Mouse (Mus musculus) cerebellum, adult 2 months (tissue): ENCODE measurements around the gene Cttnbp2nl.

Experiments
- CTCF ChIP-seq: fragments of 200-500 bp; IDR thresholded peaks from 2 replicates; pipeline ENCODE4 v1.5.1; 2011; ENCODE audit warnings: low read depth, mild to moderate bottlenecking, control low read depth, low read length, moderate library complexity, borderline replicate concordance; ENCODE audit not compliant: insufficient read depth
- POLR2A ChIP-seq: fragments of 200-500 bp; IDR thresholded peaks from 2 replicates; pipeline ENCODE4 v1.6.1; 2011; ENCODE audit warnings: low read length, control low read depth, borderline replicate concordance; ENCODE audit not compliant: insufficient read depth

GRCm38 (mm10) chr3:104961066-104962059, 91.6 kb downstream of the Cttnbp2nl start, which contains the start of gene Wnt2b:
- TF ChIP-seq POLR2A (no peak), CTCF (no peak)
